Comparison of ENCODE assay signal across 10 mouse cellular contexts in the genomic region with DNA sequence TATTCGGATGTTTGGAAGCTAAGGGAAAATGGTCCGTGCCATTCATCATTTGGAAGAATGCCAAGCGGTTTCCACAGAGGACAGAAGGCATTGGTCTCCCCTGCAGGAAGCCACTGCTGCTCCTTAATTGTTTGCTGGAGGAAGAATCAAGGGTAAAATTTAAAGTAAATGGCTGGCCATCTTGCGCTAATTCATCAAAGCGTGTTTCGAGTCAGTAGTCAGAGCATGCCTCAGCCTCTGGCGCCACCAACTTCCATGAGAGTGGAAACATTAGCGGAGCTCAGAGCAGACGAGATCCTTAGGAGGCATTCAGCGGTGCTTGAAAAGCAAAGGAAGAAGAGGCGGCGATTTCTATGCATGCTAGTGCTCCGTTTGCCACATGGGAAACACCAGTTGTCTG.
A peak's percentile ranks its signal among the peaks of the same experiment; 100 is the strongest.
DNase-seq lines count a peak whose midpoint lies in the region; ATAC-seq and TF ChIP-seq lines count a peak whose summit lies in the region.
"Had no signal": no experiment of that assay in that cellular context is flagged by ENCODE, and none has a peak within 500 bp of the region (broad histone marks: within the 10 kb centered on the region; RNA-seq: fewer than 3 reads in every experiment).

No protein-coding gene starts in this region.

- H3K27ac ChIP-seq in forebrain, embryonic 14.5 days (ENCODE audit: low read depth, low read length) = no peak overlapping the region
- H3K27ac ChIP-seq in forebrain, embryonic 10.5 days = no peak overlapping the region
- no peak overlapping the region for H3K27ac ChIP-seq in embryonic facial prominence, embryonic 10.5 days (replicated peaks)
- H3K27ac ChIP-seq: embryonic facial prominence, embryonic 15.5 days had no signal

- no peak overlapping the region for H3K4me2 ChIP-seq in forebrain, embryonic 14.5 days (ENCODE audit: low read length)
- H3K4me2 ChIP-seq: embryonic facial prominence, embryonic 15.5 days; heart, embryonic 12.5 days had no signal

- H3K9me3 ChIP-seq in forebrain, embryonic 14.5 days (replicated peaks; ENCODE audit: control insufficient read depth, low read length) = no peaks in the 10 kb centered on the region
- no peaks in the 10 kb centered on the region for H3K9me3 ChIP-seq in forebrain, embryonic 10.5 days
- no peaks in the 10 kb centered on the region for H3K9me3 ChIP-seq in embryonic facial prominence, embryonic 10.5 days
- H3K9me3 ChIP-seq: embryonic facial prominence, embryonic 15.5 days; heart, embryonic 12.5 days had no signal

- 80% methylated on average over 13 of the region's 13 CpGs for WGBS in forebrain, embryonic 14.5 days
- WGBS in forebrain, embryonic 10.5 days = 93% methylated on average over 13 of the region's 13 CpGs
- 82% methylated on average over 13 of the region's 13 CpGs for WGBS in lung, adult 2 months
- 91% methylated on average over 13 of the region's 13 CpGs for WGBS in embryonic facial prominence, embryonic 10.5 days

- no peaks in the 10 kb centered on the region for H3K4me1 ChIP-seq in forebrain, embryonic 14.5 days (ENCODE audit: control insufficient read depth, insufficient read depth, low read length)
- H3K4me1 ChIP-seq in forebrain, embryonic 10.5 days = no peaks in the 10 kb centered on the region
- H3K4me1 ChIP-seq in lung, adult 2 months (ENCODE audit: control insufficient read depth, insufficient read depth, low read length) = no peaks in the 10 kb centered on the region
- no peaks in the 10 kb centered on the region for H3K4me1 ChIP-seq in embryonic facial prominence, embryonic 10.5 days
- H3K4me1 ChIP-seq: embryonic facial prominence, embryonic 15.5 days; heart, embryonic 12.5 days had no signal

- H3K36me3 ChIP-seq in forebrain, embryonic 14.5 days (ENCODE audit: control insufficient read depth, insufficient read depth, low read length) = no peaks in the 10 kb centered on the region
- no peaks in the 10 kb centered on the region for H3K36me3 ChIP-seq in forebrain, embryonic 10.5 days (replicated peaks)
- no peaks in the 10 kb centered on the region for H3K36me3 ChIP-seq in embryonic facial prominence, embryonic 10.5 days (replicated peaks)
- H3K36me3 ChIP-seq: embryonic facial prominence, embryonic 15.5 days; heart, embryonic 12.5 days had no signal

- ATAC-seq in forebrain, embryonic 14.5 days = no peak

- H3K4me3 ChIP-seq in forebrain, embryonic 14.5 days (ENCODE audit: low read depth, low read length) = no peak overlapping the region
- H3K4me3 ChIP-seq in forebrain, embryonic 10.5 days = no peak overlapping the region
- no peak overlapping the region for H3K4me3 ChIP-seq in lung, adult 2 months (replicated peaks; ENCODE audit: extremely low read depth, low read depth, low read length)
- H3K4me3 ChIP-seq in embryonic facial prominence, embryonic 10.5 days = no peak overlapping the region
- H3K4me3 ChIP-seq: embryonic facial prominence, embryonic 15.5 days; heart, embryonic 12.5 days had no signal

- H3K27me3 ChIP-seq in forebrain, embryonic 14.5 days (replicated peaks; ENCODE audit: control insufficient read depth, insufficient read depth, low read length) = no peaks in the 10 kb centered on the region
- no peaks in the 10 kb centered on the region for H3K27me3 ChIP-seq in forebrain, embryonic 10.5 days (ENCODE audit: poor library complexity, severe bottlenecking)
- no peaks in the 10 kb centered on the region for H3K27me3 ChIP-seq in embryonic facial prominence, embryonic 10.5 days (replicated peaks; ENCODE audit: low read depth, poor library complexity, severe bottlenecking)
- H3K27me3 ChIP-seq: embryonic facial prominence, embryonic 15.5 days; heart, embryonic 12.5 days had no signal

- DNase-seq in forebrain, embryonic 14.5 days (ENCODE audit: low spot score) = peak; percentile 37
- DNase-seq in forebrain, embryonic 10.5 days (ENCODE audit: extremely low spot score, low spot score) = no peak
- DNase-seq in cerebellum, postnatal 25 days = peak; percentile 65 to 66
- DNase-seq in layer of hippocampus, adult 9-11 months = peak; percentile 1
- peak; percentile 11 for DNase-seq in retina, postnatal 7 days (ENCODE audit: low read depth, low spot score)
- DNase-seq in lung, adult 2 months = no peak
- DNase-seq in embryonic facial prominence, embryonic 10.5 days (ENCODE audit: low spot score) = no peak
- DNase-seq in kidney, adult 9 months = no peak

- no peak overlapping the region for H3K9ac ChIP-seq in forebrain, embryonic 14.5 days (ENCODE audit: low read length)
- H3K9ac ChIP-seq: embryonic facial prominence, embryonic 15.5 days; heart, embryonic 12.5 days had no signal

- no peak for TF ChIP-seq CTCF in lung, adult 2 months (IDR thresholded peaks at IDR 0.05; ENCODE audit: insufficient read depth, low read length)

- TF ChIP-seq POLR2A in lung, adult 2 months (IDR thresholded peaks at IDR 0.05; ENCODE audit: borderline replicate concordance, extremely low read depth, low read depth, low read length) = no peak

Comparison
In these comparisons a context has a peak if more than half of its experiments do, and no peak if none do; other contexts are left out.
1. DNase-seq: peak in forebrain, embryonic 14.5 days (single experiment), cerebellum, postnatal 25 days (2 of 2), layer of hippocampus, adult 9-11 months (single experiment) and retina, postnatal 7 days (single experiment); none in forebrain, embryonic 10.5 days (single experiment), lung, adult 2 months (single experiment), embryonic facial prominence, embryonic 10.5 days (single experiment) and kidney, adult 9 months (single experiment).